Mouse (Mus musculus) brain, embryonic 14.5 days (tissue): ENCODE results near the gene Fasn. TPM values are rescaled to one million over a fixed set of nuclear protein-coding genes. Genes with fewer than 3 reads are reported as not detected.
A peak's percentile ranks its signal among the peaks of the same experiment; 100 is the strongest.
"Not testable (repeated sequence)": the region's sequence is repeated elsewhere in the genome, so short reads cannot be mapped to it uniquely, and the experiment has no call there.

Source experiments
- DNase-seq: peaks from one replicate; pipeline ENCODE4 v3.0.0-alpha.2; 2011; ENCODE audit warnings: low read depth
- CTCF ChIP-seq: fragments of 200-500 bp; IDR thresholded peaks from 2 replicates; pipeline ENCODE4 v1.5.1; 2012; ENCODE audit warnings: inconsistent platforms, mild to moderate bottlenecking, moderate library complexity, borderline replicate concordance; ENCODE audit not compliant: insufficient read depth, insufficient read length; ENCODE audit errors: extremely low read depth
- POLR2A ChIP-seq: fragments of 200-500 bp; IDR thresholded peaks from 2 replicates; pipeline ENCODE4 v1.6.1; 2012; ENCODE audit warnings: mild to moderate bottlenecking, inconsistent platforms, borderline replicate concordance; ENCODE audit not compliant: poor library complexity, insufficient read depth, insufficient read length, severe bottlenecking; ENCODE audit errors: extremely low read depth
- polyA plus RNA-seq: library from polyadenylated mRNA; depleted of rRNA; stranded (reverse); fragments of >200 nt; gene quantifications from 2 replicates; pipeline ENCODE4 v1.2.3, GENCODE M21; 2012; rRNA removed

The Fasn gene
- 298 and 471 TPM in 2 replicates for polyA plus RNA-seq

- peak; percentile 99 for DNase-seq
- TF ChIP-seq POLR2A (peak; percentile 99), CTCF (peak; percentile 50)
These were observed at the start of gene Fasn for GRCm38 (mm10) chr11:120823956-120824786. Gene Fasn (minus strand): TSS chr11:120824547.

GRCm38 (mm10) chr11:120873206-120873605, 48.9 kb upstream of the Fasn start:
- TF ChIP-seq CTCF = no peak
- TF ChIP-seq POLR2A = no peak
- no peak for DNase-seq

- no peak for TF ChIP-seq POLR2A
- TF ChIP-seq CTCF = no peak
These were observed 47.2 kb upstream of the Fasn start for GRCm38 (mm10) chr11:120871521-120871920.

GRCm38 (mm10) chr11:120865816-120866215, 41.5 kb upstream of the Fasn start:
- DNase-seq = no peak
- no peak for TF ChIP-seq CTCF
- no peak for TF ChIP-seq POLR2A

More at GRCm38 (mm10) chr11:120871521-120871920, 47.2 kb upstream of the Fasn start:
- DNase-seq = no peak

GRCm38 (mm10) chr11:120862819-120863218, 38.5 kb upstream of the Fasn start:
- TF ChIP-seq CTCF = no peak
- no peak for TF ChIP-seq POLR2A
- DNase-seq = no peak

GRCm38 (mm10) chr11:120855938-120856337, 31.6 kb upstream of the Fasn start:
- DNase-seq = not testable (repeated sequence)

GRCm38 (mm10) chr11:120853788-120854187, 29.4 kb upstream of the Fasn start:
- TF ChIP-seq CTCF = no peak
- no peak for TF ChIP-seq POLR2A
- DNase-seq = no peak

- TF ChIP-seq POLR2A (no peak), CTCF (no peak)
- DNase-seq = no peak
These were observed 28.8 kb upstream of the Fasn start for GRCm38 (mm10) chr11:120853158-120853557.

- TF ChIP-seq CTCF = no peak
- no peak for TF ChIP-seq POLR2A
- DNase-seq = no peak
These were observed 28.0 kb upstream of the Fasn start for GRCm38 (mm10) chr11:120852083-120852935.

GRCm38 (mm10) chr11:120851582-120851981, 27.2 kb upstream of the Fasn start:
- no peak for TF ChIP-seq CTCF
- TF ChIP-seq POLR2A = no peak

GRCm38 (mm10) chr11:120851132-120851531, 26.8 kb upstream of the Fasn start:
- TF ChIP-seq POLR2A (no peak), CTCF (no peak)

More at GRCm38 (mm10) chr11:120851582-120851981, 27.2 kb upstream of the Fasn start:
- no peak for DNase-seq

More at GRCm38 (mm10) chr11:120851132-120851531, 26.8 kb upstream of the Fasn start:
- DNase-seq = no peak
